Mouse (Mus musculus) frontal cortex, adult 2 months (tissue): ENCODE results near the gene Ppfibp2. TPM values are rescaled to one million over a fixed set of nuclear protein-coding genes. Genes with fewer than 3 reads are reported as not detected.

Experiments used
- DNase-seq, 2 experiments: peaks; one replicate each; pipeline ENCODE4 v3.0.0; 2022; ENCODE audit warnings: low spot score in 1 of 2; ENCODE audit errors: extremely low spot score in 1 of 2
- polyA plus RNA-seq: library from polyadenylated mRNA; depleted of rRNA; stranded (reverse); fragments of >200 nt; gene quantifications from 2 replicates; pipeline ENCODE4 v1.2.3, GENCODE M21; 2012; rRNA removed

Ppfibp2 gene
- polyA plus RNA-seq, 1 experiment: 8.0 TPM

DNA sequence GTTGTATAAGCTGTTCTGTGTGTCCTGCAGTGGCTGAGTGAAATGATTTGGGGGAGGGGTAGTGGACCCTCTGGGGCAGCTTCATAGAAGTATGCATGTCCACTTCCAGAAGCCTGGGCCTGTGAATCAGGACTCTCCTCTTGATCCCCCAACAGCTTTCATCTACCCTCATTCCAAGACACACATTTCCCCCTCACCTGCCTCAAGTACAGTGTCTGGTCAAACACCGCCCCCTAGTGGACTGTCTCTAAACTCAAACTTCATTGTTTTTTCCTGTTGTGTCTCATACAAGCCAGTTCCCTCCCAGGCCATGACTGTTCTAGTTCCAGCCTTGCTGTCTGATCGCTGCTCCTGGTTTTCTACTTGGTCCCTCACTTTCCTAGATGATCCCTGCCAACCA lies 152.9 kb downstream of the Ppfibp2 start:
- DNase-seq: peak in 1 of 2 experiments; percentile 67

DNA sequence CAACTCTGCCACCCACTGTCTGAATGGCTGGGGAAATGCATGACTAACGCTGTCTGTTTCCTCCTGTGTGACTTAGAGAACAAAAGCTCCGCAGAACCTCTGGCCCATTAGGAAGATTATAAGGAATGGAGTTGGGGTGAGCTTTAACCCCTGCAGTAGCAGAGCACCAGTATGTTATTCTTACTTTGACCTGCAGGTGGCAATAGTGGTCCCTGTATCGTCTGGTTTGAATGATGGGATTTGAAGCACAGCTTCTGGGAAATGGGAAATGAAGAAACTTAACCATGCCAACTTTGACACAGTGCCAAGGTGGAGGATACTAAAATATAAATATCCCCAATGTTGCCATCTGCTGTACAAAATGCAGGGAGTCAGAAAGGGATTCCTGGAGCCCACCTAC lies 154.3 kb downstream of the Ppfibp2 start:
- peak in 1 of 2 experiments; percentile 72 for DNase-seq

DNA sequence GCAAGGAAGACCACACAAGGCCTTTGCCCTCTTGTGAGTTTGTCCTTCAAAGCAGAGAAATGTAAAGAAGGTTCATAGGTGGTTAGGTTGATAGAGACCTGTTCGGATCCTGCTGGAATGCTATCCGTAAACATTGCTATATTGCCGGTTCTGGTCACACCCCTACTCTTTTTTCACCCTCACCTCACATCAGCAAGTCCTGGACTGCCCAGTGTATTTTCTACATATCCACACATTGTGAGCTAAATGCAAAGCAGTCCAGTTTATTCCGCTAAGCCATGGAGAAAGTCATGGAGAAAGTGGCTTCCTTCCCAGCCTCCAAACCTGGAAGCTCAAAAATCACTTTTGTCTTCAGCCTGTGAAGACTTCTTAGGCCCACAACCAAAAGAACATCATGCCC lies 154.7 kb downstream of the Ppfibp2 start:
- no peak for DNase-seq

DNA sequence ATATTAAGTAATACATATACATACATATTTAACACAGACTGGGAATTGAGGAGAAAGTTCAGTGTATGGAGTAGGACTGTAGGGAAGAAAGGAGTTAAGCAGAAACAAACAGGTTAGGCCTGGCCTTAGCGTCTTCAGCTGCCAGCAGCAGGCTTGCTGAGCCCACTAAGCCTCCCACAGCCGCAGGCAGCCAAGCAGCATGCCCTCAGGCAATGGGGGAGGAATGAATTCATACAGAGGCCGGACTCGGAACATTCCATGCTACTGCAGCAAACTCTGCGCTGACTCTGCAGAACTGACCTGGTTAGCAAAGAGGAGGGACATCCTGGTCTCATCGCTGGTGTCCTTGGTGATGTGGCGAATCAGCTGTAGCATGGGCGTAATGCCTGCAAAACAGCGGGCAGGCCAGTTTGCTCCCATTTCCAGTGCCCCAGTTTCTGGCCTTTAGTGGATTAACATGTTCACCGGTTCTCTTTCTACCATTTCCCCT lies 157.1 kb downstream of the Ppfibp2 start:
- no peak for DNase-seq

DNA sequence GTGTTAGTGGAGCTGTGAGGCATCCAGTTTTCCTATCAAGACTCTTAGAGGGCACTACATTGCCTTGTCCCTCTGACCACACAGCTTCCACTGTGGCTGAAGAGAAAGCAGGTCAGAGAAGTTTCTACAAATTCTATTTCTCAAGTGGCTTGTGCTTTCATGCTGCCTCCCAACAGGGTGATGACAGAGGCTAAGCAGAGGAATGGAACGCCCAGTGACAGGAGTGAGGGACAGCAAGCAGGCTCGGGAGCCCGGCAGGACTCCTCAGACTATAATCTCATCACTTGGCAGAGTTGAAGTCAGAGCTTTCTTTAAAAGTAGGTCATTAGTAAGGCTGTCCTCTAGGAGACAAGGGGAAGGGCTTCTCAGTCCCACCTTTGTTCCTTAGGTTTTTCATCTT lies 160.9 kb downstream of the Ppfibp2 start:
- no peak for DNase-seq

DNA sequence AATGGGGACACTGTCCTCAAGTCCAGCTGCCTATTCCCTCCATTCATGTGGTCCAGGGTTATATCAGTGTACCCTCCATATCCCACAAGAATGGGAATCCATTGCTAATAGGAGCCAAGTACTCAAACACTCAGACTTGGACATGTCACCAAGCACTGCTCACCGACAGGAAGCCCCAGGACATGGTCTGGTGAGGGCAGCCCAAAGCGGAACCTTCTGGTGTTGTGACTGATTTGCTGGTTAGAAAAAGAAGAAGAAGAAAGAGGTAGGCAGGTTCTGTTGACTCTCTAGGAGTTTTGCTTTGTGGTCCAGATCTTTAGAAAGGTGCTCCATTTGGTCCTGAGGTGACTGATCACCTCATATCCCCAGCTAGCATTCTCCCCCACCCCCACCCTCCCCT lies 161.7 kb downstream of the Ppfibp2 start:
- no peak for DNase-seq

DNA sequence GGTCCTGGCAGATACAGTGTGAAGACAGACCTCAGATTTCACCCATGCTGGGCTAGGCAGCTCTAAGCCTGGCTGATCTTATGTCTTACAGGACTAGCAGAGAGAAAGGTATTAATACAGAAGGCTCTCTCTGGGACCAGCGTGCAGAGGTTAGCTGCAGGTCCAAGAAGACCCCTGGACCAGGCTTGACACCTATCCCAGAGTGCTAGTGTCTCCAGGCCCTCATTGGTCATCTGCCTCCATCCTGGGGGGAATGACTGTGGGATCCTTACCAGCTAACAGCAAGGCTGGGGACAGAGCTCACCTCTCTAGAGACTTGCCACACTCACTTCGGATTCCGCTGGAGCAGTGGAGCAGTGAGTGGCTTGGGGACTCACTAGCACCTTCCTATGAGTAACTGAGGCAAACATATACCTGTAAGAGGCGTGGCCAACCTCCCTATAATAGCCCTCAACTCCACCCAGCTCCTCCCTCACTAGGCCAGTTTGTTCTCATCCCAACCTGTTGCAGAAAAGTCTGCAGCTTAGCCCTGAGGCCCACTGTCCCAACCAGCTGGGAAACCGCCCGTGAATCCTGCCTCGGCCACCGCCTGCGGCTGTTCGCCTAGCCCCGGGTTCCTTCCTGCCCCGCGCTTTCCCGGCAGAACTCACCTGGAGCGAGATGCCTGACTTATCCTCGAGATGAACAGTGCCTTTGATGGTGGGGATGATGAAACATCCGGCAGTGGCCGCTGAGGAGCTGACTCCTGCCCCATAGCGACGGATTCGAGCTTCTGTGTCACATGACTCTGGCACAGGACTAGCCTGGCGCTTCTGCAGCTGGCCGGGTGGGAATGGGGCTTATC lies 162.5 kb downstream of the Ppfibp2 start, which contains the start of gene Cyb5r2:
TSS of gene Cyb5r2 (minus strand) at position 725 of the 844 bp plus-strand sequence.
- DNase-seq: no peak

DNA sequence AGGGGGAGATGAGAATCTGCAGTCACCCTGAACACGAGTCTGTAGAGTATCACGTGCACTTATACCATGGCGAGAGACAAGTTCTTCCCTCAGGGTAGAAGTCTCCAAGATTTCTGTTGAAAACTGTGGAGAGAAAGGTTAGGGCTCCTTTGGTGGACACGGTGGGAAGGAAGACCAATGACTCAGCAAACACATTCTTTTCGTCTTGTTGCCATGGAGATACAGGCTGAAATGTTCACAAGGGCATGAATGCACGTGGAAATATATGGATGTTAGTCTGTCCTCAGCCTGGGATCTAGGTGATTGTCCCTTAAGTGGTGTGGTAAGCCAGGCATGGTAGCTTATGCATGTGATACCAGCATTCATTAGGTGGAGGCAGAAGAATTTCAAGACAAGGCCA lies 175.8 kb downstream of the Ppfibp2 start:
- DNase-seq: no peak

DNA sequence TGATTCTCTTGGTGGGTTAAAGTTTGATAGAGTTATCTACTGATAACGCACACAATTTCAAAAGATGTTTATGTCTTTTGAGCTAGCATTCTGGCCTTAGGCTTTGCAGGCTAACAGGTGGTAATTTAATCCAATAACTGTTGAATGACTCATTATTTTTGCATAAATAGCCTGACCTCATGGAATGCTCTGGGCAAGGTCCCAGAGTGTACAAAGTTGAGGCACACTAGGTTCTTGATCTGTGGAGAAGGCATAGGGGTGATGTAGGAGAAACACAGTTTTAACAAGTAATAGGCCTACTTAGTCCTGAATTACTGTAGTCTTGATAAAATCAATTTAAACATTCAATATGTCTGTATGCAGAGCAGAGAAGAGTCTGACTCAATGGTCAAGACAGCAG lies 183.2 kb downstream of the Ppfibp2 start:
- DNase-seq: no peak

DNA sequence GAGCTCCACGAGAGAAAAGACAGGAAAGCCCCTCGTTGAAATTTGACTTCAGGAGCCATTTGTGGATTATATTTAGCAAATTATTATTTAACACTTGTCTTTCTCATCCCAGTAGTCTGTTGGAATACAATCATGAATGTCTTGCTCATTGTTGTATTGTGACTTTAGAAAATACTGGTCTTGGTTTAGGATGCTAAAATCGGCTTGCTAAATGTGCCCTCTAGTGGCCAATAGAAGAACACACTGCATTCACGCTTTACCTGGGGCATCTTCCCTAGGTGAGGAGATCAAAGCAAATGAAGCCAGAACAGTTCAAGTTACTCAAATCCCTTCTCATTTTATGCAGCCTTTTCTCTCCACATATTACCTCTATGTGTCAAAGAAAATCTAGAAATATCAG lies 184.6 kb downstream of the Ppfibp2 start:
- DNase-seq: peak in 1 of 2 experiments; percentile 48

DNA sequence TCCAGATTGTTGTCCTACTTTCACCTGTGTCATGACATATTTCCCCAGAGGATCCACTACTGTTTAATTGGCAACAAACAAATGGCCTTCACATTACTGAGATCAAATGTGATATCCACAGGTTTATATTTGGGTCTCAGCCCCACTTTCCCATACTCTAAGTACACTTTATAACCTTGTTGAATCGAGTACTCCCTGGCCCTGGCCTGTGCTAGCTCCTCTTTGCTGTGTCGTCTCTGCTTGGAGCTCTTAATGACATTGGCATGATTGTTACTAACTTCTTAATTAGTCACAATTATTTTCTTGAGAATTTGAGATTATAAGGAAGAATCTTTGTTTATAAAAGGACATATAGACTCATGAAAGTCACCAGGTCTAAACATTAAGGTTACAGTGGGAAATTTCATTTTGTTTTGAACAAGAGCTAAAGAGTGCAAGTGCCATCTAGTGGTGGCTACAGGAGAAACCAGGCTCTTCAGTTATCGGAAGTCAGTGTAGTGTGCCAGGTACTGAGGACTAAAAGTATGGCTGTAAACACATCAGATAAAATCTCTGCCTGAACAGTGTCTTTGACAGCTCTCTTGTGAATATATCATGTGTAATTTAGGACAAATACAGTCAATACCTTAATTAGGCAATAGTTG lies 193.1 kb downstream of the Ppfibp2 start:
- peak in 1 of 2 experiments; percentile 53 for DNase-seq

DNA sequence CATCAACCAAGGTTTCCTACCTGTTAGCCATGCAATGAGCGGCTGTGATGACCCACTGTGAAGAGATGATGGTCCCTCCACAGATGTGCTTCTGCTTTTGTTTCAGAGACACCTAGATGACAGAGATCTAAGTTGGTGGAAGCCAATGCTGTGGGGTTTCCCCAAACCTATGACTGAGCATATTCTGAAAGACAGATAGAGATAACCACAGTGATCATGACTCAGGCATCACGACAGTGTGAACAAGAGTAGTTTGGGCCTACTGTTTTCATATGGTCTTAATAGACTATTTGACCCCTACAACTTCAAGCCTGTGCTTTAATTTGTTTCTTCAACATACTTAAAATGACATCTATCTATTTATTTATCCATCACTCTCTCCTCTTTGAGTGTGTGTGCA lies 201.5 kb downstream of the Ppfibp2 start:
- no peak for DNase-seq

Other genes with a start within 250 kb of the Ppfibp2 start
- 10.3 and 14.6 TPM in 2 replicates for gene Syt9, start 224.5 kb upstream of the Ppfibp2 start, polyA plus RNA-seq
- 10.2 and 10.8 TPM in 2 replicates for gene Olfml1, start 27.8 kb upstream of the Ppfibp2 start, polyA plus RNA-seq
- gene 5330417H12Rik, start 30.0 kb downstream of the Ppfibp2 start, polyA plus RNA-seq: not detected in 2 replicates
- gene Cyb5r2, start 162.8 kb downstream of the Ppfibp2 start, polyA plus RNA-seq: 0.10 and 0.17 TPM in 2 replicates
- gene Ovch2, start 206.0 kb downstream of the Ppfibp2 start, polyA plus RNA-seq: not detected in 2 replicates
- gene Olfr467, start 217.1 kb downstream of the Ppfibp2 start, polyA plus RNA-seq: not detected in 2 replicates
- gene Olfr469, start 230.3 kb downstream of the Ppfibp2 start, polyA plus RNA-seq: not detected in 2 replicates